ENCODE assay signal across 8 mouse cellular contexts in genomic region chr10:12911981-12912530, GRCm38 (mm10). TPM values are rescaled to one million over a fixed set of nuclear protein-coding genes. Genes with fewer than 3 reads are reported as not detected.
DNase-seq lines count a peak whose midpoint lies in the region; ATAC-seq and TF ChIP-seq lines count a peak whose summit lies in the region.

No protein-coding gene starts in this region.

- H3K27me3 ChIP-seq in kidney, embryonic 16.5 days (ENCODE audit: insufficient read depth, low read length), result no peaks in the 10 kb centered on the region
- H3K27me3 ChIP-seq in embryonic facial prominence, embryonic 10.5 days (replicated peaks; ENCODE audit: low read depth, poor library complexity, severe bottlenecking), result no peaks in the 10 kb centered on the region
- no peaks in the 10 kb centered on the region for H3K27me3 ChIP-seq in heart, embryonic 15.5 days
- no peaks in the 10 kb centered on the region for H3K27me3 ChIP-seq in thymus, adult 2 months (ENCODE audit: control insufficient read depth, insufficient read depth, low read length)

- H3K9ac ChIP-seq in kidney, embryonic 16.5 days (replicated peaks; ENCODE audit: low read length), result no peak overlapping the region
- H3K9ac ChIP-seq in heart, embryonic 15.5 days, result no peak overlapping the region

- ATAC-seq in kidney, embryonic 16.5 days (ENCODE audit: low FRiP score, low TSS enrichment), result no peak
- ATAC-seq in heart, embryonic 15.5 days (replicated peaks; ENCODE audit: insufficient number of reproducible peaks, insufficient read depth, low FRiP score, low read depth), result no peak; the same call in 1 of the 2 replicates
- peak; percentile 48 for ATAC-seq in megakaryocyte-erythroid progenitor cell, adult 5-6 weeks (replicated peaks; ENCODE audit: low FRiP score, low TSS enrichment, poor library complexity, severe bottlenecking)

- H3K4me1 ChIP-seq in kidney, embryonic 16.5 days (ENCODE audit: insufficient read depth, low read length), result peaks cover 14% of the 10 kb centered on the region
- H3K4me1 ChIP-seq in embryonic facial prominence, embryonic 10.5 days, result peaks cover 20% of the 10 kb centered on the region
- peaks cover 11% of the 10 kb centered on the region; the same call in 1 of the 2 replicates for H3K4me1 ChIP-seq in heart, embryonic 15.5 days (replicated peaks)
- H3K4me1 ChIP-seq in thymus, adult 2 months (replicated peaks; ENCODE audit: control insufficient read depth, insufficient read depth, low read length), result peaks cover 2% of the 10 kb centered on the region

- no peak for TF ChIP-seq POLR2A in thymus, adult 2 months (IDR thresholded peaks at IDR 0.05; ENCODE audit: control insufficient read depth, extremely low read depth, insufficient read depth, low read length, poor library complexity)

- H3K27ac ChIP-seq in kidney, embryonic 16.5 days (ENCODE audit: low read length), result no peak overlapping the region
- H3K27ac ChIP-seq in embryonic facial prominence, embryonic 10.5 days (replicated peaks), result peak overlapping the region; percentile 65
- H3K27ac ChIP-seq in heart, embryonic 15.5 days, result peak overlapping the region; percentile 68
- H3K27ac ChIP-seq in thymus, adult 2 months (ENCODE audit: control insufficient read depth, insufficient read depth, low read length), result no peak overlapping the region

- peak overlapping the region; percentile 27 for H3K4me2 ChIP-seq in kidney, embryonic 16.5 days (replicated peaks; ENCODE audit: low read depth, low read length)
- H3K4me2 ChIP-seq in heart, embryonic 15.5 days, result peak overlapping the region; percentile 61

- WGBS in kidney, embryonic 16.5 days, result 49% methylated on average over 11 of the region's 11 CpGs
- 68% methylated on average over 11 of the region's 11 CpGs for WGBS in embryonic facial prominence, embryonic 10.5 days
- 11% methylated on average over 11 of the region's 11 CpGs for WGBS in heart, embryonic 15.5 days
- WGBS in thymus, adult 2 months, result 31% methylated on average over 11 of the region's 11 CpGs

- no peaks in the 10 kb centered on the region for H3K36me3 ChIP-seq in kidney, embryonic 16.5 days (ENCODE audit: insufficient read depth, low read length)
- H3K36me3 ChIP-seq in embryonic facial prominence, embryonic 10.5 days (replicated peaks), result no peaks in the 10 kb centered on the region
- H3K36me3 ChIP-seq in heart, embryonic 15.5 days, result no peaks in the 10 kb centered on the region
- H3K36me3 ChIP-seq in thymus, adult 2 months (ENCODE audit: control insufficient read depth, insufficient read depth, low read length), result no peaks in the 10 kb centered on the region

- H3K4me3 ChIP-seq in kidney, embryonic 16.5 days (ENCODE audit: low read length), result no peak overlapping the region
- no peak overlapping the region for H3K4me3 ChIP-seq in embryonic facial prominence, embryonic 10.5 days
- peak overlapping the region; percentile 31 for H3K4me3 ChIP-seq in heart, embryonic 15.5 days
- no peak overlapping the region for H3K4me3 ChIP-seq in thymus, adult 2 months (ENCODE audit: control insufficient read depth, insufficient read depth, low read length)

- DNase-seq in kidney, adult 8-10 months, result no peak
- no peak for DNase-seq in embryonic facial prominence, embryonic 10.5 days (ENCODE audit: low spot score)
- DNase-seq in left cerebral cortex, adult 9 months (ENCODE audit: low spot score in 2 of 2), result peak; percentile 22 to 28
- DNase-seq in thymus, adult 2 months, result peak; percentile 49
- no peak for DNase-seq in cerebellum, postnatal 4 days (ENCODE audit: low spot score in 2 of 2)

- no peaks in the 10 kb centered on the region for H3K9me3 ChIP-seq in kidney, embryonic 16.5 days (ENCODE audit: low read length)
- H3K9me3 ChIP-seq in embryonic facial prominence, embryonic 10.5 days, result no peaks in the 10 kb centered on the region
- no peaks in the 10 kb centered on the region for H3K9me3 ChIP-seq in heart, embryonic 15.5 days (replicated peaks)

- TF ChIP-seq CTCF in thymus, adult 2 months (IDR thresholded peaks at IDR 0.05; ENCODE audit: borderline replicate concordance, control insufficient read depth, extremely low read depth, insufficient read depth, low read length, poor library complexity), result no peak

RNA-seq across cellular contexts. Expression of gene Utrn, which starts 42.9 kb away (rescaled TPM):
- polyA plus RNA-seq in kidney, embryonic 16.5 days (2015; fragmentation: Nextera tagmentation; extraction: Ambion mirVana), result 76.0 and 88.1 TPM in 2 replicates
- polyA plus RNA-seq in embryonic facial prominence, embryonic 10.5 days (2016; fragmentation: Nextera tagmentation; extraction: Ambion mirVana), result 58.8 and 63.8 TPM in 2 replicates
- 58.8 and 67.5 TPM in 2 replicates for polyA plus RNA-seq in heart, embryonic 15.5 days (2015; fragmentation: Nextera tagmentation; extraction: Ambion mirVana)
- 22.7 and 27.6 TPM in 2 replicates for total RNA-seq in megakaryocyte-erythroid progenitor cell, adult 5-6 weeks (2014; fragmentation: Nextera tagmentation)
- total RNA-seq in megakaryocyte-erythroid progenitor cell, adult 5-6 weeks (2017), result 17.9 and 24.2 TPM in 2 replicates
- 25.7 and 30.3 TPM in 2 replicates for polyA plus RNA-seq in thymus, adult 2 months (2012; rRNA removed)

RNA-seq across cellular contexts. Expression of gene Stx11, which starts 52.0 kb away (rescaled TPM):
- polyA plus RNA-seq in kidney, embryonic 16.5 days (2015; fragmentation: Nextera tagmentation; extraction: Ambion mirVana), result 2.3 and 2.4 TPM in 2 replicates
- polyA plus RNA-seq in embryonic facial prominence, embryonic 10.5 days (2016; fragmentation: Nextera tagmentation; extraction: Ambion mirVana), result 1.0 and 1.4 TPM in 2 replicates
- polyA plus RNA-seq in heart, embryonic 15.5 days (2015; fragmentation: Nextera tagmentation; extraction: Ambion mirVana), result 3.5 and 5.9 TPM in 2 replicates
- total RNA-seq in megakaryocyte-erythroid progenitor cell, adult 5-6 weeks (2014; fragmentation: Nextera tagmentation), result 16.8 and 18.1 TPM in 2 replicates
- total RNA-seq in megakaryocyte-erythroid progenitor cell, adult 5-6 weeks (2017), result 13.3 and 14.6 TPM in 2 replicates
- polyA plus RNA-seq in thymus, adult 2 months (2012; rRNA removed), result 10.5 and 11.1 TPM in 2 replicates

Comparison
In these comparisons a context has a peak if more than half of its experiments do, and no peak if none do; other contexts are left out.
1. H3K27ac ChIP-seq: peak in embryonic facial prominence, embryonic 10.5 days (single experiment) and heart, embryonic 15.5 days (single experiment); none in kidney, embryonic 16.5 days (single experiment) and thymus, adult 2 months (single experiment).
2. DNase-seq: peak in left cerebral cortex, adult 9 months (2 of 2) and thymus, adult 2 months (single experiment); none in kidney, adult 8-10 months (0 of 2), embryonic facial prominence, embryonic 10.5 days (single experiment) and cerebellum, postnatal 4 days (0 of 2).